Mouse (Mus musculus): ENCODE results near the gene Mycl. TPM values are rescaled to one million over a fixed set of nuclear protein-coding genes. Genes with fewer than 3 reads are reported as not detected.
A peak's percentile ranks its signal among the peaks of the same experiment; 100 is the strongest.

Gene Mycl
- 13.0 and 13.8 TPM in 2 replicates for polyA plus RNA-seq (2015; fragmentation: Nextera tagmentation; extraction: Ambion mirVana)

- peaks cover 10% of the 10 kb centered on the region for H3K4me1 ChIP-seq (ENCODE audit: control insufficient read depth, insufficient read depth, low read length)
- under 1% methylated on average over 65 of the region's 69 CpGs for WGBS
- H3K27ac ChIP-seq (ENCODE audit: low read length), result peak within 1 kb of the TSS; percentile 71
- no peaks in the 10 kb centered on the region for H3K27me3 ChIP-seq (ENCODE audit: control insufficient read depth, insufficient read depth, low read length)
- no peaks in the 10 kb centered on the region for H3K36me3 ChIP-seq (ENCODE audit: control insufficient read depth, insufficient read depth, low read length)
- H3K4me3 ChIP-seq (replicated peaks; ENCODE audit: low read length), result peak within 1 kb of the TSS; percentile 68
- ATAC-seq (ENCODE audit: insufficient read depth, low FRiP score), result peak; percentile 91
- peak within 1 kb of the TSS; percentile 97 for H3K4me2 ChIP-seq (ENCODE audit: low read depth, low read length)
- H3K9me3 ChIP-seq (replicated peaks; ENCODE audit: control insufficient read depth, low read length), result peaks cover 4% of the 10 kb centered on the region; the same call in 1 of the 2 replicates
- peak within 1 kb of the TSS; percentile 84 for H3K9ac ChIP-seq (ENCODE audit: low read length)
Observed at GRCm38 (mm10) chr4:122995404-122996220, at the start of gene Mycl. Gene Mycl (plus strand): TSS chr4:122995652.

- Histone ChIP-seq H3K9me3 (replicated peaks; ENCODE audit: control insufficient read depth, low read length) (no peaks in the 10 kb centered on the region), H3K4me3 (replicated peaks; ENCODE audit: low read length) (no peak overlapping the region), H3K4me1 (ENCODE audit: control insufficient read depth, insufficient read depth, low read length) (no peaks in the 10 kb centered on the region), H3K27ac (ENCODE audit: low read length) (no peak overlapping the region), H3K9ac (ENCODE audit: low read length) (no peak overlapping the region), H3K27me3 (ENCODE audit: control insufficient read depth, insufficient read depth, low read length) (no peaks in the 10 kb centered on the region), H3K36me3 (ENCODE audit: control insufficient read depth, insufficient read depth, low read length) (no peaks in the 10 kb centered on the region), H3K4me2 (ENCODE audit: low read depth, low read length) (no peak overlapping the region)
- 81% methylated on average over 3 of the region's 3 CpGs for WGBS
- no peak for ATAC-seq (ENCODE audit: insufficient read depth, low FRiP score)
Observed at GRCm38 (mm10) chr4:122947223-122947622, 48.2 kb upstream of the Mycl start.

GRCm38 (mm10) chr4:122949096-122949495 lies 46.4 kb upstream of the Mycl start:
- Histone ChIP-seq H3K4me1 (ENCODE audit: control insufficient read depth, insufficient read depth, low read length) (no peaks in the 10 kb centered on the region), H3K27ac (ENCODE audit: low read length) (no peak overlapping the region), H3K4me3 (replicated peaks; ENCODE audit: low read length) (no peak overlapping the region), H3K4me2 (ENCODE audit: low read depth, low read length) (no peak overlapping the region), H3K27me3 (ENCODE audit: control insufficient read depth, insufficient read depth, low read length) (no peaks in the 10 kb centered on the region), H3K36me3 (ENCODE audit: control insufficient read depth, insufficient read depth, low read length) (no peaks in the 10 kb centered on the region), H3K9me3 (replicated peaks; ENCODE audit: control insufficient read depth, low read length) (no peaks in the 10 kb centered on the region), H3K9ac (ENCODE audit: low read length) (no peak overlapping the region)
- no peak for ATAC-seq (ENCODE audit: insufficient read depth, low FRiP score)
- 88% methylated on average over 8 of the region's 8 CpGs for WGBS

- Histone ChIP-seq H3K36me3 (ENCODE audit: control insufficient read depth, insufficient read depth, low read length) (no peaks in the 10 kb centered on the region), H3K4me1 (ENCODE audit: control insufficient read depth, insufficient read depth, low read length) (peaks cover 17% of the 10 kb centered on the region), H3K27me3 (ENCODE audit: control insufficient read depth, insufficient read depth, low read length) (no peaks in the 10 kb centered on the region), H3K4me3 (replicated peaks; ENCODE audit: low read length) (peak overlapping the region; percentile 15), H3K4me2 (ENCODE audit: low read depth, low read length) (peak overlapping the region; percentile 54), H3K27ac (ENCODE audit: low read length) (peak overlapping the region; percentile 84), H3K9me3 (replicated peaks; ENCODE audit: control insufficient read depth, low read length) (no peaks in the 10 kb centered on the region), H3K9ac (ENCODE audit: low read length) (peak overlapping the region; percentile 60; the same call in 1 of the 2 replicates)
- ATAC-seq (ENCODE audit: insufficient read depth, low FRiP score), result peak; percentile 68
- WGBS, result 54% methylated on average over 5 of the region's 5 CpGs
Observed at GRCm38 (mm10) chr4:122954680-122955411, 40.6 kb upstream of the Mycl start.

GRCm38 (mm10) chr4:122955412-122956136 lies 39.9 kb upstream of the Mycl start:
- peak overlapping the region; percentile 15 for H3K4me3 ChIP-seq (replicated peaks; ENCODE audit: low read length)

GRCm38 (mm10) chr4:122956301-122956700 lies 39.2 kb upstream of the Mycl start:
- H3K4me2 ChIP-seq (ENCODE audit: low read depth, low read length), result no peak overlapping the region
- no peaks in the 10 kb centered on the region for H3K9me3 ChIP-seq (replicated peaks; ENCODE audit: control insufficient read depth, low read length)
- H3K36me3 ChIP-seq (ENCODE audit: control insufficient read depth, insufficient read depth, low read length), result no peaks in the 10 kb centered on the region
- ATAC-seq (ENCODE audit: insufficient read depth, low FRiP score), result no peak
- H3K27ac ChIP-seq (ENCODE audit: low read length), result peak overlapping the region; percentile 84; the same call in 1 of the 2 replicates
- H3K27me3 ChIP-seq (ENCODE audit: control insufficient read depth, insufficient read depth, low read length), result no peaks in the 10 kb centered on the region
- no peak overlapping the region for H3K9ac ChIP-seq (ENCODE audit: low read length)
- no peak overlapping the region for H3K4me3 ChIP-seq (replicated peaks; ENCODE audit: low read length)
- 71% methylated on average over 5 of the region's 6 CpGs for WGBS
- peaks cover 22% of the 10 kb centered on the region for H3K4me1 ChIP-seq (ENCODE audit: control insufficient read depth, insufficient read depth, low read length)

More at GRCm38 (mm10) chr4:122955412-122956136, 39.9 kb upstream of the Mycl start:
- H3K4me1 ChIP-seq (ENCODE audit: control insufficient read depth, insufficient read depth, low read length), result peaks cover 20% of the 10 kb centered on the region
- H3K4me2 ChIP-seq (ENCODE audit: low read depth, low read length), result peak overlapping the region; percentile 54
- ATAC-seq (ENCODE audit: insufficient read depth, low FRiP score), result peak; percentile 95
- WGBS, result 7% methylated on average over 17 of the region's 17 CpGs
- H3K9ac ChIP-seq (ENCODE audit: low read length), result peak overlapping the region; percentile 60
- no peaks in the 10 kb centered on the region for H3K9me3 ChIP-seq (replicated peaks; ENCODE audit: control insufficient read depth, low read length)
- no peaks in the 10 kb centered on the region for H3K36me3 ChIP-seq (ENCODE audit: control insufficient read depth, insufficient read depth, low read length)
- peak overlapping the region; percentile 84 for H3K27ac ChIP-seq (ENCODE audit: low read length)
- no peaks in the 10 kb centered on the region for H3K27me3 ChIP-seq (ENCODE audit: control insufficient read depth, insufficient read depth, low read length)

- no peaks in the 10 kb centered on the region for H3K36me3 ChIP-seq (ENCODE audit: control insufficient read depth, insufficient read depth, low read length)
- H3K9ac ChIP-seq (ENCODE audit: low read length), result no peak overlapping the region
- no peak overlapping the region for H3K4me3 ChIP-seq (replicated peaks; ENCODE audit: low read length)
- no peak overlapping the region for H3K4me2 ChIP-seq (ENCODE audit: low read depth, low read length)
- H3K27me3 ChIP-seq (ENCODE audit: control insufficient read depth, insufficient read depth, low read length), result peaks cover 8% of the 10 kb centered on the region; the same call in 1 of the 2 replicates
- 86% methylated on average over 6 of the region's 6 CpGs for WGBS
- ATAC-seq (ENCODE audit: insufficient read depth, low FRiP score), result no peak
- peaks cover 25% of the 10 kb centered on the region for H3K4me1 ChIP-seq (ENCODE audit: control insufficient read depth, insufficient read depth, low read length)
- no peak overlapping the region for H3K27ac ChIP-seq (ENCODE audit: low read length)
- no peaks in the 10 kb centered on the region for H3K9me3 ChIP-seq (replicated peaks; ENCODE audit: control insufficient read depth, low read length)
Observed at GRCm38 (mm10) chr4:122958491-122959031, 36.9 kb upstream of the Mycl start.

GRCm38 (mm10) chr4:122959816-122960215 lies 35.6 kb upstream of the Mycl start:
- peaks cover 8% of the 10 kb centered on the region; the same call in 1 of the 2 replicates for H3K27me3 ChIP-seq (ENCODE audit: control insufficient read depth, insufficient read depth, low read length)
- H3K27ac ChIP-seq (ENCODE audit: low read length), result peak overlapping the region; percentile 22; the same call in 1 of the 2 replicates
- H3K9me3 ChIP-seq (replicated peaks; ENCODE audit: control insufficient read depth, low read length), result no peaks in the 10 kb centered on the region
- peak overlapping the region; percentile 60 for H3K4me3 ChIP-seq (replicated peaks; ENCODE audit: low read length)
- H3K4me2 ChIP-seq (ENCODE audit: low read depth, low read length), result peak overlapping the region; percentile 97
- peak overlapping the region; percentile 69 for H3K9ac ChIP-seq (ENCODE audit: low read length)
- ATAC-seq (ENCODE audit: insufficient read depth, low FRiP score), result no peak
- 10% methylated on average over 8 of the region's 8 CpGs for WGBS
- peaks cover 23% of the 10 kb centered on the region for H3K4me1 ChIP-seq (ENCODE audit: control insufficient read depth, insufficient read depth, low read length)
- no peaks in the 10 kb centered on the region for H3K36me3 ChIP-seq (ENCODE audit: control insufficient read depth, insufficient read depth, low read length)
